Mouse (Mus musculus): ENCODE measurements around the gene Gtf3c2.

The Gtf3c2 gene

GRCm38 (mm10) chr5:31138968-31139425, 40.9 kb downstream of the Gtf3c2 start:
- no peak for DNase-seq (ENCODE audit: low spot score in 2 of 2)

- DNase-seq (ENCODE audit: low spot score in 2 of 2) = no peak
Observed at GRCm38 (mm10) chr5:31138241-31138967, 41.5 kb downstream of the Gtf3c2 start, which contains the start of gene Ucn. TSS of gene Ucn (minus strand) at chr5:31138829.

GRCm38 (mm10) chr5:31137658-31138057, 42.3 kb downstream of the Gtf3c2 start:
- no peak for DNase-seq (ENCODE audit: low spot score in 2 of 2)

- DNase-seq (ENCODE audit: low spot score in 2 of 2) = no peak
Observed at GRCm38 (mm10) chr5:31136730-31137424, 43.1 kb downstream of the Gtf3c2 start.

- DNase-seq (ENCODE audit: low spot score in 2 of 2) = no peak
Observed at GRCm38 (mm10) chr5:31126050-31126449, 53.9 kb downstream of the Gtf3c2 start.

- no peak for DNase-seq (ENCODE audit: low spot score in 2 of 2)
Observed at GRCm38 (mm10) chr5:31123481-31123880, 56.5 kb downstream of the Gtf3c2 start.

- DNase-seq (ENCODE audit: low spot score in 2 of 2) = no peak
Observed at GRCm38 (mm10) chr5:31121111-31121510, 58.8 kb downstream of the Gtf3c2 start.

GRCm38 (mm10) chr5:31116912-31117311, 63.0 kb downstream of the Gtf3c2 start:
- DNase-seq (ENCODE audit: low spot score in 2 of 2) = no peak

- no peak for DNase-seq (ENCODE audit: low spot score in 2 of 2)
Observed at GRCm38 (mm10) chr5:31116354-31116753, 63.6 kb downstream of the Gtf3c2 start, which contains the start of gene Trim54. TSS of gene Trim54 (plus strand) at chr5:31116712.

- no peak for DNase-seq (ENCODE audit: low spot score in 2 of 2)
Observed at GRCm38 (mm10) chr5:31110781-31111180, 69.2 kb downstream of the Gtf3c2 start.

- DNase-seq (ENCODE audit: low spot score in 2 of 2) = no peak
Observed at GRCm38 (mm10) chr5:31108000-31108490, 71.9 kb downstream of the Gtf3c2 start, which contains the start of gene Slc30a3. TSS of gene Slc30a3 (minus strand) at chr5:31108237.

All from spleen, postnatal 4 days (tissue).